Mouse (Mus musculus): ENCODE measurements at regions not wholly inside any gene's neighbourhood (a gene's known extent, or its start where the extent isn't known, plus 50 kb on each side); places are given as distances from the start of the nearest gene placed in this dataset.

- TF ChIP-seq CTCF (IDR thresholded peaks at IDR 0.05; ENCODE audit: low read depth) (no peak), EP300 (optimal IDR thresholded peaks at IDR 0.05) (no peak)
- Histone ChIP-seq H3K4me1 (replicated peaks; ENCODE audit: control insufficient read depth, insufficient read depth) (no peaks in the 10 kb centered on the region), H3K9ac (ENCODE audit: low read length) (no peak overlapping the region), H3K4me2 (replicated peaks; ENCODE audit: low read depth) (no peak overlapping the region), H3K36me3 (ENCODE audit: control insufficient read depth, insufficient read depth, low read length) (no peaks in the 10 kb centered on the region), H3K4me3 (ENCODE audit: low read depth, low read length) (no peak overlapping the region), H3K27ac (replicated peaks) (no peak overlapping the region), H3K27me3 (ENCODE audit: control insufficient read depth, insufficient read depth, low read length) (no peaks in the 10 kb centered on the region), H3K9me3 (ENCODE audit: control insufficient read depth, low read length) (no peaks in the 10 kb centered on the region)
- WGBS: 42% methylated on average over 2 of the region's 2 CpGs
- no peak for ATAC-seq (ENCODE audit: low FRiP score, low TSS enrichment)
- DNase-seq (ENCODE audit: low spot score): no peak
These were observed 166.4 kb upstream of the Arhgap20 start for GRCm38 (mm10) chr9:51598706-51599105.

- Histone ChIP-seq H3K4me3 (ENCODE audit: low read depth, low read length) (no peak overlapping the region), H3K36me3 (ENCODE audit: control insufficient read depth, insufficient read depth, low read length) (no peaks in the 10 kb centered on the region), H3K27ac (replicated peaks) (no peak overlapping the region), H3K9me3 (ENCODE audit: control insufficient read depth, low read length) (no peaks in the 10 kb centered on the region), H3K9ac (ENCODE audit: low read length) (no peak overlapping the region), H3K27me3 (ENCODE audit: control insufficient read depth, insufficient read depth, low read length) (no peaks in the 10 kb centered on the region), H3K4me2 (replicated peaks; ENCODE audit: low read depth) (no peak overlapping the region), H3K4me1 (replicated peaks; ENCODE audit: control insufficient read depth, insufficient read depth) (no peaks in the 10 kb centered on the region)
- WGBS: 53% methylated on average over 1 of the region's 1 CpGs
- ATAC-seq (ENCODE audit: low FRiP score, low TSS enrichment): no peak
- DNase-seq (ENCODE audit: low spot score): no peak
- no peak for TF ChIP-seq CTCF (IDR thresholded peaks at IDR 0.05; ENCODE audit: low read depth)
- no peak for TF ChIP-seq EP300 (optimal IDR thresholded peaks at IDR 0.05)
These were observed 157.0 kb upstream of the Arhgap20 start for GRCm38 (mm10) chr9:51608158-51608557.

DNA sequence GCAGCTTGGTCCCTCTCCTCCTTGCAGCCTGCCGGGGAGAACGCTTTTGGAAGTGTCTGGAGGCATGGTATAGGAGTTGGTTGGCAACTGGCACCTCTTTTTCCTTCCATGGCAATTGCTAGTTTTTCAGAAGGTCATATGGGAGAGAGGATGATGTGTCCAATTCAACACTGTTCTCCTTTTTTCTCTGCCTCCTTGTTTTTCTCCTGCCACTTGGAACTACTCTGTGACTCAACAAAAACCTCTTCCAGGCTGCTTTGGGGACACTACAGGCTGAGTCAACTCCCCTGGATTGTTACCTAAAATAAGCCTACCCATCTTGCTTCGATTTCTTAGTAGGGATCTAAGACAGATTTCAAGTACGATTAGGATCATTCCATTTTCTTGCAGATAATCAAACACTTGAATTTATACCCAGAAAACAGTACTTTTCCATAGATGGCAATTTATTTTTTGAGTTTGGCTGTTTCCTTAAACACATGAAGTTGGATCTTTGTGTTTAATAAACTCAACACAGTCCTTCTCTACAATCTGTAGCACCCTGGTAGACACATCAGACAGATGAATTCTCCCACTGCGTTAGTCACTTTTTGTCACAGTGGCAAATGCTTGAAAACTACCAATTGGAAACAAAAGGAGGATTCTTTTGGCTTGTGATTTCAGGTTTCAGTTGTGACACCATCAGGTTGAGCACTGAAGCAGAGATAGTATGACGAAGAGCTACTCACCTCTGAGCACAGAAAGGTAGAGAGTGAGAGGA is 156.3 kb upstream of the Arhgap20 start:
- no peak for ATAC-seq (ENCODE audit: low FRiP score, low TSS enrichment)
- H3K27ac ChIP-seq (replicated peaks): no peak overlapping the region

DNA sequence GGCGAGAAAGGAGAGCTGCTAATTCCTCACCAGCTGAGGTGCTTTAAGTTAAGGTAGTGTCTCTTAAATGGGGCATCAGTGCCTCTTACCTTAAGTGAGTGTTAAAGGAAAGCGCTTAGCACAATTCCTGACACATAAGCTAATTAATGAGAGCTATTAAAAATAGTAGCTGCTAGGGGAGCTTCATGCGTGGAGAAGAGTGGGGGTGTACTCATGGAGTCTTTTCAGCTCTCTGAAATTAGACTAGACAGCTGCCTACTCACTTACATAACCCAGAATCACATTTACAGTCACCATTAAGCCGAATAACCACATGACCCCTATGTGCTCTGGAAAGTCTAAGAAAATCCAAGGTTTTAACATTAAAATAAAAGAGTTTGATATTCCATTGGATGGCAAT is 139.0 kb upstream of the Arhgap20 start:
- Histone ChIP-seq H3K4me3 (ENCODE audit: low read depth, low read length) (no peak overlapping the region), H3K9ac (ENCODE audit: low read length) (no peak overlapping the region), H3K4me2 (replicated peaks; ENCODE audit: low read depth) (no peak overlapping the region), H3K27ac (replicated peaks) (no peak overlapping the region), H3K4me1 (replicated peaks; ENCODE audit: control insufficient read depth, insufficient read depth) (no peaks in the 10 kb centered on the region), H3K9me3 (ENCODE audit: control insufficient read depth, low read length) (no peaks in the 10 kb centered on the region), H3K36me3 (ENCODE audit: control insufficient read depth, insufficient read depth, low read length) (no peaks in the 10 kb centered on the region), H3K27me3 (ENCODE audit: control insufficient read depth, insufficient read depth, low read length) (no peaks in the 10 kb centered on the region)
- ATAC-seq (ENCODE audit: low FRiP score, low TSS enrichment) (no peak), DNase-seq (ENCODE audit: low spot score) (no peak)
- no peak for TF ChIP-seq EP300 (optimal IDR thresholded peaks at IDR 0.05)
- 81% methylated on average over 4 of the region's 4 CpGs for WGBS

More for the DNA sequence above, 156.3 kb upstream of the Arhgap20 start:
- WGBS: 89% methylated on average over 6 of the region's 6 CpGs
- Histone ChIP-seq H3K4me1 (replicated peaks; ENCODE audit: control insufficient read depth, insufficient read depth) (no peaks in the 10 kb centered on the region), H3K27me3 (ENCODE audit: control insufficient read depth, insufficient read depth, low read length) (no peaks in the 10 kb centered on the region), H3K4me3 (ENCODE audit: low read depth, low read length) (no peak overlapping the region), H3K9me3 (ENCODE audit: control insufficient read depth, low read length) (no peaks in the 10 kb centered on the region), H3K36me3 (ENCODE audit: control insufficient read depth, insufficient read depth, low read length) (no peaks in the 10 kb centered on the region), H3K9ac (ENCODE audit: low read length) (no peak overlapping the region), H3K4me2 (replicated peaks; ENCODE audit: low read depth) (no peak overlapping the region)
- DNase-seq (ENCODE audit: low spot score): no peak
- TF ChIP-seq CTCF (IDR thresholded peaks at IDR 0.05; ENCODE audit: low read depth) (no peak), EP300 (optimal IDR thresholded peaks at IDR 0.05) (no peak)

GRCm38 (mm10) chr9:51636097-51636496 is 129.0 kb upstream of the Arhgap20 start:
- WGBS: 90% methylated on average over 2 of the region's 2 CpGs
- DNase-seq (ENCODE audit: low spot score) (no peak), ATAC-seq (ENCODE audit: low FRiP score, low TSS enrichment) (no peak)
- H3K4me3 ChIP-seq (ENCODE audit: low read depth, low read length): no peak overlapping the region
- no peaks in the 10 kb centered on the region for H3K4me1 ChIP-seq (replicated peaks; ENCODE audit: control insufficient read depth, insufficient read depth)
- H3K9ac ChIP-seq (ENCODE audit: low read length): no peak overlapping the region
- no peaks in the 10 kb centered on the region for H3K27me3 ChIP-seq (ENCODE audit: control insufficient read depth, insufficient read depth, low read length)
- TF ChIP-seq CTCF (IDR thresholded peaks at IDR 0.05; ENCODE audit: low read depth): no peak
- TF ChIP-seq EP300 (optimal IDR thresholded peaks at IDR 0.05): no peak
- H3K27ac ChIP-seq (replicated peaks): no peak overlapping the region
- H3K36me3 ChIP-seq (ENCODE audit: control insufficient read depth, insufficient read depth, low read length): no peaks in the 10 kb centered on the region
- H3K9me3 ChIP-seq (ENCODE audit: control insufficient read depth, low read length): no peaks in the 10 kb centered on the region
- no peak overlapping the region for H3K4me2 ChIP-seq (replicated peaks; ENCODE audit: low read depth)

DNA sequence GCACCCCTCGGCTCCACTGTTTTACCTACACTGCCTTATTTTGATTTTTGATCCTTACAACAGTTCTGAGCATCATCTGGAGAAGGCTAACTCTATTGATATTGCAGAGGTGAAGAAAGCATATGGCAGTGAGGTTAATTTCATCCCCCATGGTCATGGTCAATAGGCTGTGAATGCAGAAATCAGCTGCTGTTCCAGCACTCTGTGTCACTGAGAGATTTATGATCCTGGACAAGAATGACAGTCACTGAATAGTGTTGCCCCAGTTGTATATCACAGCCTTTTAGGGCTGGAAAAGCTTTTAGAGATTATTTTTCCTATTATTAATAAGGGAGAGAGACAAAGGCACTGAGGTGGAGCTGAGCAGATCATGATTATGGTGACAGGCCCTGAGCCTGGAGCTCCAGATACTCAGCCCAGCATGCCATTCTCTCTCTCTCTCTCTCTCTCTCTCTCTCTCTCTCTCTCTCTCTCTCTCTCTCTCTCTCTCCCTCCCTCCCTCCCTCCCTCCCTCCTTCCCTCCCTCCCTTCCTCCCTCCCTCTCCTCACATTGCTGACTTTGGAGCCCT is 128.5 kb upstream of the Arhgap20 start:
- WGBS: 88% methylated on average over 1 of the region's 1 CpGs
- TF ChIP-seq EP300 (optimal IDR thresholded peaks at IDR 0.05): no peak
- no peak for TF ChIP-seq CTCF (IDR thresholded peaks at IDR 0.05; ENCODE audit: low read depth)
- no peak overlapping the region for H3K9ac ChIP-seq (ENCODE audit: low read length)
- no peaks in the 10 kb centered on the region for H3K27me3 ChIP-seq (ENCODE audit: control insufficient read depth, insufficient read depth, low read length)
- H3K4me2 ChIP-seq (replicated peaks; ENCODE audit: low read depth): no peak overlapping the region
- no peak overlapping the region for H3K4me3 ChIP-seq (ENCODE audit: low read depth, low read length)
- ATAC-seq (ENCODE audit: low FRiP score, low TSS enrichment) (no peak), DNase-seq (ENCODE audit: low spot score) (no peak)
- H3K9me3 ChIP-seq (ENCODE audit: control insufficient read depth, low read length): no peaks in the 10 kb centered on the region
- H3K27ac ChIP-seq (replicated peaks): no peak overlapping the region
- H3K36me3 ChIP-seq (ENCODE audit: control insufficient read depth, insufficient read depth, low read length): no peaks in the 10 kb centered on the region
- H3K4me1 ChIP-seq (replicated peaks; ENCODE audit: control insufficient read depth, insufficient read depth): no peaks in the 10 kb centered on the region

All from stomach, postnatal 0 days (tissue).